Mouse (Mus musculus) neural tube, embryonic 11.5 days (tissue): ENCODE measurements at regions not wholly inside any gene's neighbourhood (a gene's known extent, or its start where the extent isn't known, plus 50 kb on each side); places are given as distances from the start of the nearest gene placed in this dataset.
A peak's percentile ranks its signal among the peaks of the same experiment; 100 is the strongest.

Experiments
- ATAC-seq: fragments of 200-750 bp; cut with Nextera tagmentation; 2 replicates; pipeline ENCODE4 v1.8.0; 2017; ENCODE audit warnings: moderate number of reproducible peaks, mild to moderate bottlenecking, moderate TSS enrichment, moderate library complexity; ENCODE audit not compliant: insufficient read depth, low FRiP score, low TSS enrichment
- DNase-seq: peaks from one replicate; pipeline ENCODE4 v3.0.0-alpha.2; 2015; ENCODE audit warnings: low spot score
- H3K27ac ChIP-seq: fragments of 300-500 bp; sonication (generic); 2 replicates; pipeline ENCODE4 v1.5.1; 2014; ENCODE audit warnings: low read depth, mild to moderate bottlenecking, low read length
- H3K27me3 ChIP-seq: fragments of 300-500 bp; sonication (generic); 2 replicates; pipeline ENCODE4 v1.6.1; 2014; ENCODE audit warnings: mild to moderate bottlenecking, low read length, mixed read lengths; ENCODE audit not compliant: control insufficient read depth, insufficient read depth
- H3K36me3 ChIP-seq: fragments of 300-500 bp; sonication (generic); 2 replicates; pipeline ENCODE4 v1.6.1; 2014; ENCODE audit warnings: mild to moderate bottlenecking, low read length, moderate library complexity, mixed read lengths; ENCODE audit not compliant: control insufficient read depth, insufficient read depth
- H3K4me1 ChIP-seq: fragments of 300-500 bp; sonication (generic); 2 replicates; pipeline ENCODE4 v1.6.1; 2014; ENCODE audit warnings: low read length, mixed read lengths; ENCODE audit not compliant: control insufficient read depth, insufficient read depth
- H3K4me2 ChIP-seq: fragments of 300-500 bp; sonication (generic); 2 replicates; pipeline ENCODE4 v1.6.1; 2014; ENCODE audit warnings: low read depth, mild to moderate bottlenecking, moderate library complexity
- H3K4me3 ChIP-seq: fragments of 300-500 bp; sonication (generic); 2 replicates; pipeline ENCODE4 v1.5.1; 2014; ENCODE audit warnings: low read depth, low read length
- H3K9ac ChIP-seq: fragments of 300-500 bp; sonication (generic); 2 replicates; pipeline ENCODE4 v1.6.1; 2014; ENCODE audit warnings: mild to moderate bottlenecking, low read length
- H3K9me3 ChIP-seq: fragments of 300-500 bp; sonication (generic); 2 replicates; pipeline ENCODE4 v1.6.1; 2016; ENCODE audit warnings: low read length; ENCODE audit not compliant: control insufficient read depth
- WGBS: fragments of 180-500 bp; shearing (Covaris S2); extraction: QIAGEN DNeasy Blood & Tissue Kit; methylation state at CpG from one replicate; pipeline ENCODE4 v1.1.7; 2014; 5-methylcytosine and 5-hydroxymethylcytosine counted together

DNA sequence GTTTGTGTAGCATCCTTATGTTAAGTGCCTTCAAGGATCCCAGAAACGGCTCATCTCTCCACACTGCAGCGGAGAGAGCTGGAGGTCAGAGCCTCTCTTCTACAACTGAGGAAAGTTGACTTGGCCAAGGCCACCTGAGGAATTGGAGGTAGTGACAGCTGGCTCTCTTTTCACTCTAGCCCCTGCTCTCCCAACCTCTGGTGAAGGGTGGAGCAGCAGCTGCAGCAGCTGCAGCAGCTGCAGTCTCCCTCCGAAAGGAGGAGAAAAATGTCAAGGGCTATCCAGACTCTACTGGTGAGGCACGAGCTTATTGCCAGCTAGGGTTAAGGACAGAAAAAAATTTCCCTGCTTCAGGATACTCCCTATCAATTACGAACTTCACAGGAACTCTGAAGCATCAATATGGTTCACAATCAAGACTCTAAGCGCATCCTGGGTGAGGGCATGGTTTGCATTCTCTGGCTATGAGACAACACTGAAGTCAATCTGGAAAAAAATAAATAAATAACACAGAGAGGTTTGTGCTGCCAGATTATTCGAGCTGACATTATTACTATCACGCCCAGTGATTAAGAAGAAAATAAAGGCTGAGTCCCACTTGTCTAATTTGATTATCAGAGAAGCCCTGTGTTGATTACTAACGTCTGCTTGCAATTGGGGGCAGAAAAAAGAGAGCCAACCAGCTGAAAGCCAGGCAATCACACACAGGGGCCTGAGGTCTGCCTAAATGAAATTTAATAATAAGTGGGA is 134.2 kb upstream of the Rad23b start:
- no peak overlapping the region for H3K27ac ChIP-seq
- DNase-seq (no peak), ATAC-seq (no peak)
- no peaks in the 10 kb centered on the region for H3K27me3 ChIP-seq
- no peak overlapping the region for H3K9ac ChIP-seq
- H3K4me2 ChIP-seq = no peak overlapping the region
- no peaks in the 10 kb centered on the region for H3K4me1 ChIP-seq
- 72% methylated on average over 9 of the region's 9 CpGs for WGBS
- H3K36me3 ChIP-seq = no peaks in the 10 kb centered on the region
- no peak overlapping the region for H3K4me3 ChIP-seq
- no peaks in the 10 kb centered on the region for H3K9me3 ChIP-seq

DNA sequence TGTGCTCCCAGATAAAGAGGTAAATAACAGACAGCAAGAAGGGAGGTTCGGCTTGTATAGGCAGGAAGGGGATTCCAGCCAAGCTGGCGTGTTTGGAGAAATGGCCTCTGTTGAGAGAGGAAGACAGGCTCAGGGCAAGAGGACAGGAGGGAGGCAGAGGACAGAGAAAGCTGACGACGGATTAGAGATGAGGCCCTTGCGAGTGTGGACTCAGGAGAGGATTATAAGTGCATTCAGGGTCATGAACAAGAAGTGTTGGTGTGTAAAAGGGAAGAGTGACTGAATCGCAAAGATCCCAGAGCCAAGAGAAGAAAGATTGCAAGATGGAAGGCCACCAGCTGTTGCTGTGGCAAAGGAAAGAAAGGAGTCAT is 133.7 kb upstream of the Rad23b start:
- WGBS = 84% methylated on average over 6 of the region's 6 CpGs
- no peak for DNase-seq
- no peaks in the 10 kb centered on the region for H3K4me1 ChIP-seq
- H3K36me3 ChIP-seq = no peaks in the 10 kb centered on the region
- H3K27me3 ChIP-seq = no peaks in the 10 kb centered on the region
- ATAC-seq = no peak
- H3K9ac ChIP-seq = no peak overlapping the region
- no peak overlapping the region for H3K4me2 ChIP-seq
- H3K9me3 ChIP-seq = no peaks in the 10 kb centered on the region
- no peak overlapping the region for H3K27ac ChIP-seq
- no peak overlapping the region for H3K4me3 ChIP-seq

DNA sequence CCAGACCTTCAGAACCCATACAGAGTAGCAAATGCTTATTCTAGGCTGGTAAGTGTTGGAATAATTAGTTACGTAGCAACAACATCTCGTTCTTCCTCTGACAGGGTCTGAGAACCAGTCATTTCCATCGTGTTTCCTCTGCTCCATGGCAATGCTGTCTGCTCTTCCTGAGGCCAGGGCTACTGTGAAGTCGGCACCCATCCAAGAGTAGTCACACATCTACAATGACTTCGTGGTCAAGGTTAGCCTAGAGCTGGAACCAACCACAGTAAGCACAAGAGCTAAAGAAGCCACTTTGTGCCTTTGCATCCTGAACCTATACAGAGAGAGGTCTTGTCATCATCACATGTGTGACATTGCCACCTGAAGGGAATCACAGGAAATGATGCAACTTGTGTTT is 124.1 kb upstream of the Rad23b start:
- no peaks in the 10 kb centered on the region for H3K9me3 ChIP-seq
- H3K36me3 ChIP-seq = no peaks in the 10 kb centered on the region
- H3K9ac ChIP-seq = no peak overlapping the region
- H3K4me2 ChIP-seq = no peak overlapping the region
- DNase-seq (no peak), ATAC-seq (no peak)
- no peak overlapping the region for H3K27ac ChIP-seq
- no peak overlapping the region for H3K4me3 ChIP-seq
- WGBS = 88% methylated on average over 5 of the region's 5 CpGs
- H3K4me1 ChIP-seq = no peaks in the 10 kb centered on the region
- H3K27me3 ChIP-seq = no peaks in the 10 kb centered on the region

DNA sequence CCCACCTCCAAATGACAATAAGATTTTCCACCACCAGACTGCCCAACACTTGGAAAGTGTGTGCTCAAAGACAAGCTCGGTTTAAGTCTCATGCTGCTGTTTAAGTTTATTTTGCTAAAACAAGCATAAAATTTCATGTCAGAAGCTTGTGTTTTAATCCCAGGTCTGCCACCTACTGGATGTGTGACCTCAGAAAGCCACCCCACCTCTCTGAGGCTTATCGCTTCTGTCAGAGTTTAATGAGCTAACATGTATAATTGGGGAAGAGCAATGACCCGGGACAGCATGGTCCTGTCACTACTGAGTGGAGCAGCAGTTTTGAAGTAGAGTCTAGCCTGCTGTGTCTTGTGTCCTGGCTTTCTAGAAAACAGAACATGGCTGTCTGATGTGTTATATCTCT is 122.4 kb upstream of the Rad23b start:
- Histone ChIP-seq H3K36me3 (no peaks in the 10 kb centered on the region), H3K4me1 (no peaks in the 10 kb centered on the region), H3K27me3 (no peaks in the 10 kb centered on the region), H3K27ac (no peak overlapping the region), H3K4me3 (no peak overlapping the region), H3K4me2 (no peak overlapping the region), H3K9me3 (no peaks in the 10 kb centered on the region), H3K9ac (no peak overlapping the region)
- 71% methylated on average over 3 of the region's 3 CpGs for WGBS
- no peak for DNase-seq
- no peak for ATAC-seq

DNA sequence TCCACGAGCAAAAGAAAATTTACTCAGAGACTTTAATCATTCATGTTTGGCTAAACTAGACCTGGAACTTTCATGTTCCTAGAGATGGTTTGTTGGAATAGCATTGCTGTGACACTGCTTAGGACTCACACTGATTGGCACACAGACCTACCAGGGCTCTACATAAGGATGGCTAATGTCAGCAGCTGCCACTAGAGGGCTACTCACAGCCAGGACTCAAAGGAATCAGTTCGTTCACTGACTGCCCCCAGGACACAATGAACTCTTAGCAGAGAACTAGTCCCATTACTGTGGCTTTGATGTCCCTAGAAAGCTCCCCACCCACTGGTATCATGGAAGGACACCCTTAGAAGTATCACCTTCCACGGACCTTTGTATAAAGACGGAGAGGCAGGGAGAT is 118.3 kb upstream of the Rad23b start:
- H3K4me3 ChIP-seq = no peak overlapping the region
- WGBS = 28% methylated on average over 4 of the region's 4 CpGs
- H3K4me2 ChIP-seq = no peak overlapping the region
- ATAC-seq (no peak), DNase-seq (peak; percentile 50)
- no peaks in the 10 kb centered on the region for H3K4me1 ChIP-seq
- no peaks in the 10 kb centered on the region for H3K36me3 ChIP-seq
- H3K9me3 ChIP-seq = no peaks in the 10 kb centered on the region
- H3K27ac ChIP-seq = no peak overlapping the region
- no peaks in the 10 kb centered on the region for H3K27me3 ChIP-seq
- H3K9ac ChIP-seq = no peak overlapping the region

DNA sequence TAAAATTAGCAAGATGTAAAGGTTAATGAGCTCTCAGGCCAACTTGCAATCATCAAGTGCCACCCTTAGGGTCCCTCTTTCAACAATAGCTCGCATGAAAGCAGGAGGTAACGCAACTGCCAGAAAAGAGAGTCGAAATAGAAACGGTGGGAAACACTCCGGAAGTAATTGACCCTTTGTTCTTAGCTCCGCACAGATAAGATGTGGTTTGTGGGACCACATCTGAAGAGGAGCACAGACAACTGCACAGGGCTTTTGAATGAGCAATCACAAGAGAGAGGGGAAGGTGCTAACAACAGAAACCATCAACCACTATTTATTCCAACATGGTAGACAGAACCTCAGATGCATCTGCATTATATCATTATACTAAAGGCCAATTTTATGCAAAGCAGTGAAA is 112.0 kb upstream of the Rad23b start:
- ATAC-seq (no peak), DNase-seq (no peak)
- Histone ChIP-seq H3K36me3 (no peaks in the 10 kb centered on the region), H3K9ac (no peak overlapping the region), H3K27ac (no peak overlapping the region), H3K4me2 (no peak overlapping the region), H3K9me3 (no peaks in the 10 kb centered on the region), H3K4me3 (no peak overlapping the region), H3K4me1 (peaks cover 3% of the 10 kb centered on the region; the same call in 1 of the 2 replicates), H3K27me3 (no peaks in the 10 kb centered on the region)
- WGBS = 47% methylated on average over 6 of the region's 6 CpGs

DNA sequence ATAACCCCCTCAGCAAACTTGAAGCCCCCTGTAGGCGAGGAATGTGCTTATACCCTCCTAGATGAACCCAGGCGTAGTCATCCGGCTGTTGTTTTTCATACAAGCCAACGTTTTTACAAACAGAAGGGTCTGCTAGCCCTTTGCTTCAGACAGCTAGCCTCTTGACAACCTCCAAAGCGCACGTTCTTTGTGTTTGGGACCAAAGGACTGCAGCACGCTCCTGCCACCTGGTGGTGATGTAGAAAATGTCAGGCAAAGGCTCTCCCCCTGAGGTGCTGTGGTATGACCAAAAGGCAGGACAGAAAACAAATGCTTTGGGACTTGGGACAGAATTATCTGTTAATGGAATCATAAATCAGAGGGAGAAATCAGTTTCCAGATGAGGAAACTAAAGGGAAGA is 109.4 kb upstream of the Rad23b start:
- H3K4me1 ChIP-seq = peaks cover 6% of the 10 kb centered on the region; the same call in 1 of the 2 replicates
- no peaks in the 10 kb centered on the region for H3K9me3 ChIP-seq
- no peak overlapping the region for H3K4me3 ChIP-seq
- H3K4me2 ChIP-seq = no peak overlapping the region
- no peaks in the 10 kb centered on the region for H3K36me3 ChIP-seq
- H3K27me3 ChIP-seq = no peaks in the 10 kb centered on the region
- DNase-seq = peak; percentile 84
- H3K9ac ChIP-seq = peak overlapping the region; percentile 18; the same call in 1 of the 2 replicates
- ATAC-seq = peak; percentile 44; the same call in 1 of the 2 replicates
- no peak overlapping the region for H3K27ac ChIP-seq
- 3% methylated on average over 7 of the region's 7 CpGs for WGBS

DNA sequence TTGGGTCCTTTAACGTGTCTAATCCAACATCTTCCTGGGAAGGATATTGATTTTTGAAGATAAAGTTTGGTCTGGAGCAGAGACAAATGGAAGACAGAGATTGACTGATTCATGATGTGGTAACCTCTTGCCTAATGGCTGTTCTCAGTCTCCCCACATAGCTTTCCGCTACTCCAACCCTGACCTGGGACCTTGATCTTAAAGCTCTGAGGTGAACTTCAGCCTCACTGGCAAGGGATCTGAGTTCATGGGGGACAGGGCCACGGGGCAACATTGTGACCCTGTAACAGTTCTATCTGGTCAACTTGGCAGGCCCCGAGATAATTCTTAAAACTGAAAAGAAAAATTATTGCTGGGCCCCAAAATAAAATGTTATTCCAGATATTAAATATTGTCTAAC is 107.5 kb upstream of the Rad23b start:
- H3K9me3 ChIP-seq = no peaks in the 10 kb centered on the region
- H3K4me3 ChIP-seq = no peak overlapping the region
- no peaks in the 10 kb centered on the region for H3K27me3 ChIP-seq
- no peak overlapping the region for H3K27ac ChIP-seq
- no peaks in the 10 kb centered on the region for H3K36me3 ChIP-seq
- H3K9ac ChIP-seq = no peak overlapping the region
- H3K4me2 ChIP-seq = no peak overlapping the region
- ATAC-seq = no peak
- peaks cover 6% of the 10 kb centered on the region; the same call in 1 of the 2 replicates for H3K4me1 ChIP-seq
- DNase-seq = no peak
- WGBS = 86% methylated on average over 4 of the region's 4 CpGs
